Mouse (Mus musculus): Measurements from ENCODE around the gene Zfp991. TPM values are rescaled to one million over a fixed set of nuclear protein-coding genes. Genes with fewer than 3 reads are reported as not detected.
"Not testable (repeated sequence)": the region's sequence is repeated elsewhere in the genome, so short reads cannot be mapped to it uniquely, and the experiment has no call there.

Zfp991 gene
- 8.6 and 8.8 TPM in 2 replicates for polyA plus RNA-seq (2014; fragmentation: Nextera tagmentation; extraction: Ambion mirVana)

DNA sequence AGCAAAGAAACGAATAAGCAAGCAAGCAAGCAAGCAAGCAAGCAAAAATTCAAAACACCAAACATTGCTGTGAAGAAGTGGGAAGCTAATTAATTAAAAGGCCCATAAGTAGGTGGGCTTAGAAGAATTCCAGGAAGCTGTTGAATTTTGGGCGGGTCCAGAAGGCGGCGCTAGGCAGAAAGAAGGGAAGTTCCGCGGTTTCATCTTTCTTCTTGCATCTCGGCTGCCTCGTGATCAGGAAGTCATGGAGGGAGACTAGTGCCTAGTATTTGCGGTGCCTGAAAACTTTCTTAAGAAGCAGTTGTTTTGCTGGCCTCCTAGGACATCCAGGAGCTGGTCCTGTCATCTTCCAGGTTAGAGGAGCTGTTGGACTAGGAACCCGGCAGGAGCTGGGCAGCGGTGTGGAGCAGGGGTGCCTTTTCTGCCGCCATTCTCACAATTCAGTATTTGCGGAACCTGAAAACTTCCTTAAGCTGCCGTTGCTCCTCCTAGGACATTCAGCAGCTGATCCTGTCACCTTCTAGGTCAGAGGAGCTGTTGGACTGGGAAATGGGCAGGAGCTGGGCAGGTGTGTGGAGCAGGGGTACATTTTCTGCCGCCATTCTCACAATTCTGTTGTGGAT is at the start of gene Zfp991:
Zfp991 (plus strand) TSS at position 202 of the 623 bp plus-strand sequence.
- WGBS = 50% methylated on average over 2 of the region's 15 CpGs
- Histone ChIP-seq H3K9me3 (ENCODE audit: control insufficient read depth, low read length) (peaks cover 18% of the 10 kb centered on the region), H3K4me2 (replicated peaks) (peak within 1 kb of the TSS; percentile 30), H3K4me3 (replicated peaks; ENCODE audit: low read length) (peak within 1 kb of the TSS; percentile 18; the same call in 1 of the 2 replicates)
- H3K27me3 ChIP-seq (ENCODE audit: control insufficient read depth, insufficient read depth, low read length); H3K27ac ChIP-seq; DNase-seq (ENCODE audit: low spot score); H3K4me1 ChIP-seq (replicated peaks; ENCODE audit: control insufficient read depth, insufficient read depth, low read length); ATAC-seq (ENCODE audit: low FRiP score); H3K36me3 ChIP-seq (replicated peaks; ENCODE audit: control insufficient read depth, insufficient read depth); H3K9ac ChIP-seq: not testable (repeated sequence)

GRCm38 (mm10) chr4:147095641-147096040 is 36.2 kb upstream of the Zfp991 start:
- H3K9ac ChIP-seq; ATAC-seq (ENCODE audit: low FRiP score); H3K27me3 ChIP-seq (ENCODE audit: control insufficient read depth, insufficient read depth, low read length); H3K9me3 ChIP-seq (ENCODE audit: control insufficient read depth, low read length); H3K27ac ChIP-seq; DNase-seq (ENCODE audit: low spot score); H3K4me1 ChIP-seq (replicated peaks; ENCODE audit: control insufficient read depth, insufficient read depth, low read length); H3K4me3 ChIP-seq (replicated peaks; ENCODE audit: low read length); H3K4me2 ChIP-seq (replicated peaks); H3K36me3 ChIP-seq (replicated peaks; ENCODE audit: control insufficient read depth, insufficient read depth): not testable (repeated sequence)
- 72% methylated on average over 2 of the region's 2 CpGs for WGBS

DNA sequence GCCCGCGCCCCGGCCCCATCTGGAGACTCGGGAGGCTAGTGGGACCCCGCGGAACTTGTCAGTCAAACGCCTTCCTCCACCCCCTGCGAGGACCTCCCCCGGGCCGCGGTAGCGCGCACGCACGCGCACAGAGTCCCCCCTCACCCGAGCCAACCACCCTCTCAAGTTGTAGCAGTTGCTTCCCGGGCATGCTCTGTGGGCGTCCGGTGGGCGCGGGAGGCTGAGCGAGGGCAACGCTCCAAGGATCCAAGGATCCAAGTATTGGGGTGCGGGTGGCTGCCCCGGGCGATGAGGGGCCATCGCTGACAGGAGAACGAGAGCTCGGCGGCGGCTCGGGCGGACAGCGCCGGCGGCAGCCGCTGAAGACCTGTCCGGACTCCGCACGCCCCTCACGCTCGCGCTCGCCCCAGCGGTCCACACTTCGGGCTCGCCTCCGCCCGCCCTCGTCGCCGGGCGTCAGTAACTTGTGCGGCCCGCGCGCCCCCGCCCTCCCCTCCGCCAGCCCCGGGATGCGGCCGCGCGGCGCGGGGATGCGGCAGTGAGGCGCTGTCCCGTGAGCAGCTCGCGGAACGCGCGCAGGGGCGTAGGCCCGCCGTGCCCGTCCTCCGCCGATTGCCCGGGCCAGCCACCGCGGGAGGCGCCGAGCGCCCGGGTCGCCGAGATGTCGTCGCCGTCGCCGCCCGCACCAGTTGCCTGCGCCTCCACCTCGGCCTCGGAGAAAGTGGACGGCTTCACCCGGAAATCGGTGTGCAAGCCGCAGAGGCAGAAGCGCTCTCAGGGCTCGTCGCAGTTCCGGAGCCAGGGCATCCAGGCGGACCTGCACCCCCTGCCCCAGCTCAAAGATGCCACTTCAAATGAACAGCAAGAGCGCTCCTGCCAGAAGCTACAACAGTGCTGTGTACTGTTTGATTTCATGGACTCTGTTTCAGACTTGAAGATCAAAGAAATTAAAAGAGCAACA is 29.9 kb upstream of the Zfp991 start:
- DNase-seq (ENCODE audit: low spot score) (peak; percentile 30), ATAC-seq (ENCODE audit: low FRiP score) (peak; percentile 91)
- Histone ChIP-seq H3K4me2 (replicated peaks) (peak overlapping the region; percentile 67), H3K9ac (peak overlapping the region; percentile 58), H3K4me3 (replicated peaks; ENCODE audit: low read length) (peak overlapping the region; percentile 46)
- H3K36me3 ChIP-seq (replicated peaks; ENCODE audit: control insufficient read depth, insufficient read depth); H3K27me3 ChIP-seq (ENCODE audit: control insufficient read depth, insufficient read depth, low read length); H3K9me3 ChIP-seq (ENCODE audit: control insufficient read depth, low read length); H3K4me1 ChIP-seq (replicated peaks; ENCODE audit: control insufficient read depth, insufficient read depth, low read length); H3K27ac ChIP-seq: not testable (repeated sequence)
- WGBS = under 1% methylated on average over 93 of the region's 109 CpGs

- H3K9me3 ChIP-seq (ENCODE audit: control insufficient read depth, low read length); H3K27me3 ChIP-seq (ENCODE audit: control insufficient read depth, insufficient read depth, low read length); H3K27ac ChIP-seq; ATAC-seq (ENCODE audit: low FRiP score); H3K4me1 ChIP-seq (replicated peaks; ENCODE audit: control insufficient read depth, insufficient read depth, low read length); H3K9ac ChIP-seq; H3K36me3 ChIP-seq (replicated peaks; ENCODE audit: control insufficient read depth, insufficient read depth); H3K4me3 ChIP-seq (replicated peaks; ENCODE audit: low read length); DNase-seq (ENCODE audit: low spot score); H3K4me2 ChIP-seq (replicated peaks): not testable (repeated sequence)
- WGBS = 54% methylated on average over 4 of the region's 4 CpGs
Observed at GRCm38 (mm10) chr4:147103814-147104213, 28.0 kb upstream of the Zfp991 start.

DNA sequence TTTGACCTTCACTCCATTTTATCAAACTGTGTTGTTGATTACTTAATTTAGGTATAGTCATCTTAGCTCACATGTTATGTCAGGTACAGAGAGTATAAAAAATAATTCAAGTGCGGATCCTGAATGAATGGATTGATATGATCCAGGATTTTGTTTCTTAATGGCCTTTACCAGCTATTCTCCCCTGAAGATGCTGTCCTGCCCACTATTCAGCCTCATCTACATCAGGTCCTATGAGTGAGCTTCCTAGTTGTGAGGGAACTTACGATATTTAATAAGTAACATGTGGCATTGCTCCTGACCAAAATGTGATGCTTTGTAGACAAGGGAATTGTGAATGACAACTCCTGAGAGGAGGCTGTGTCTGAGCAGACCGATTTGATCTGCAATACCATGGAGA is 14.0 kb upstream of the Zfp991 start:
- not testable (repeated sequence) for H3K27ac ChIP-seq; DNase-seq (ENCODE audit: low spot score); H3K27me3 ChIP-seq (ENCODE audit: control insufficient read depth, insufficient read depth, low read length); H3K4me2 ChIP-seq (replicated peaks); H3K9ac ChIP-seq; H3K4me1 ChIP-seq (replicated peaks; ENCODE audit: control insufficient read depth, insufficient read depth, low read length); H3K4me3 ChIP-seq (replicated peaks; ENCODE audit: low read length); ATAC-seq (ENCODE audit: low FRiP score); H3K36me3 ChIP-seq (replicated peaks; ENCODE audit: control insufficient read depth, insufficient read depth)
- WGBS = 75% methylated on average over 2 of the region's 3 CpGs
- H3K9me3 ChIP-seq (ENCODE audit: control insufficient read depth, low read length) = peaks cover 17% of the 10 kb centered on the region

DNA sequence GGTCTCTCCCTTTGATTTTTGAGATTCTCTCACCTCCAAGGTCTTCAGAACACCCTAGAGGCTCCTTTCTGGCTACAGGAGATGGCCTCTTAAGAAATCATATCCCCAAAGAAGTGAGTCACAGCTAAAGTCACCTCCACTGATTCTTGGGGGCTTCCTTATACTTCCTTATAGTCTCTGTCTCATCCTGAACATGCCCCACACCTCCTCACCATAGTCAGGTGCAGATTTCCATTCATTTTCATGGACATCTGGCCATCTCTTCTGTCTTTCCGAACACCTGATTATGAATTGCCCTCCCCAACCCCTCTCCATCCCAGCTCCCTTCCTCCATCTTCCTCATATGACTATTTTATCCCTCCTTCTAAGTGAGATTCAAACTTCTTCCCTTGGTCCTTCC is 9.6 kb upstream of the Zfp991 start:
- H3K4me2 ChIP-seq (replicated peaks); DNase-seq (ENCODE audit: low spot score); H3K27me3 ChIP-seq (ENCODE audit: control insufficient read depth, insufficient read depth, low read length); H3K9ac ChIP-seq; H3K36me3 ChIP-seq (replicated peaks; ENCODE audit: control insufficient read depth, insufficient read depth); H3K4me3 ChIP-seq (replicated peaks; ENCODE audit: low read length); ATAC-seq (ENCODE audit: low FRiP score); H3K27ac ChIP-seq; H3K4me1 ChIP-seq (replicated peaks; ENCODE audit: control insufficient read depth, insufficient read depth, low read length): not testable (repeated sequence)
- 79% methylated on average over 1 of the region's 1 CpGs for WGBS
- H3K9me3 ChIP-seq (ENCODE audit: control insufficient read depth, low read length) = peaks cover 32% of the 10 kb centered on the region

GRCm38 (mm10) chr4:147123797-147124196 is 8.0 kb upstream of the Zfp991 start:
- H3K9me3 ChIP-seq (ENCODE audit: control insufficient read depth, low read length) = peaks cover 39% of the 10 kb centered on the region
- not testable (repeated sequence) for ATAC-seq (ENCODE audit: low FRiP score); H3K27ac ChIP-seq; H3K4me3 ChIP-seq (replicated peaks; ENCODE audit: low read length); H3K4me1 ChIP-seq (replicated peaks; ENCODE audit: control insufficient read depth, insufficient read depth, low read length); H3K9ac ChIP-seq; H3K27me3 ChIP-seq (ENCODE audit: control insufficient read depth, insufficient read depth, low read length); DNase-seq (ENCODE audit: low spot score); H3K36me3 ChIP-seq (replicated peaks; ENCODE audit: control insufficient read depth, insufficient read depth); H3K4me2 ChIP-seq (replicated peaks)

DNA sequence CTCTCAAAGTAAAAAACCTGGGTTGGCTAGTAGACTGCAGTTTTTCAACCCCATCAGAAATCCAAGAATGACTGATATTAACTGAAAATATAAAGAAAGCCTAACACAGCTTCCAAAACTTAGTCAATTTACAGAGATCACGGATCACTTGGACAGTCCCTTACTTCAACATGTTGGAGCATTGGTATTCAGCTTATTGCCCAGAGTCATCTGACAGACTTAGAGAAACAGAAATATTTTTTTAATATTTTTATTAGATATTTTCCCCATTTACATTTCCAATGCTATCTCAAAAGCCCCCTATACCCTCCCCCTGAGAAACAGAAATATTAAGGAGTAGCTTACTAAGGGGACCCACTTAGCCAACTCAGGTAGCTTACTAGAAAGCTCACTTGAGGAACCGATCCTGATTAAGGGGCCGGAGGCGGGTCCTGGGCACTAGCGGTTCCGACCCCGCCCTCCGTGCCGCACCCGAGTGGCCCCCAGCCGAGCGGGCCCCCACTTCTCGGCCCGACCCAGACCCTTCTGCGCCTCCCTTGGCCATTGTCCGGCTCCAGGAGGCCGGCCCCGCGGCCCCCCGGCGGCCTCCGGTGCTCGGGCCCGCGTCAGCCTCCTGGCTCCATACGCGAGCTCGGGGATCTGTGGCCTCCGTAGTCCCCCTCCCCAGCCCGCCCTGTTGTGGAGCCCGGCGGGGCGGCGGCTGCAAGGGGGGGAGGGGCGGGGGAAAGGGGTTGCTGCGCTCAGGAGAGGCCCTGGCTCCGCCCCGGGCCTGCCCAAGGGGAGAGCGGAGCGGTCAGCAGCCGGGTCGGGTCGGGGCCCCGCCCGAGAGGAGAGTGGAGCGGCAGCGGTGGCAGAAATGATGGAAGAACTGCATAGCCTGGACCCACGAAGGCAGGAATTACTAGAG is 7.2 kb upstream of the Zfp991 start:
- peak; percentile 98 for ATAC-seq (ENCODE audit: low FRiP score)
- Histone ChIP-seq H3K4me3 (replicated peaks; ENCODE audit: low read length) (peak overlapping the region; percentile 54), H3K4me2 (replicated peaks) (peak overlapping the region; percentile 78), H3K9ac (peak overlapping the region; percentile 82), H3K9me3 (ENCODE audit: control insufficient read depth, low read length) (peaks cover 39% of the 10 kb centered on the region), H3K27ac (peak overlapping the region; percentile 38; the same call in 1 of the 2 replicates)
- not testable (repeated sequence) for H3K4me1 ChIP-seq (replicated peaks; ENCODE audit: control insufficient read depth, insufficient read depth, low read length); H3K36me3 ChIP-seq (replicated peaks; ENCODE audit: control insufficient read depth, insufficient read depth); H3K27me3 ChIP-seq (ENCODE audit: control insufficient read depth, insufficient read depth, low read length)
- DNase-seq (ENCODE audit: low spot score) = peak; percentile 64
- 10% methylated on average over 47 of the region's 48 CpGs for WGBS
